Mouse (Mus musculus) lung, postnatal 0 days (tissue): ENCODE results near the gene Tmem156. TPM values are rescaled to one million over a fixed set of nuclear protein-coding genes. Genes with fewer than 3 reads are reported as not detected.
A peak's percentile ranks its signal among the peaks of the same experiment; 100 is the strongest.

Experiments used
- ATAC-seq: fragments of 200-750 bp; cut with Nextera tagmentation; 2 replicates; pipeline ENCODE4 v1.8.0; 2017; ENCODE audit warnings: moderate library complexity
- DNase-seq: peaks from one replicate; pipeline ENCODE4 v3.0.0-alpha.2; 2016; ENCODE audit warnings: low spot score
- H3K27ac ChIP-seq: fragments of 300-500 bp; sonication (generic); 2 replicates; pipeline ENCODE4 v1.5.1; 2014; ENCODE audit warnings: antibody characterized with exemption, mild to moderate bottlenecking, low read length, mixed read lengths
- H3K27me3 ChIP-seq: fragments of 300-500 bp; sonication (generic); replicated peaks from 2 replicates; pipeline ENCODE4 v1.6.1; 2014; ENCODE audit warnings: low read length, mixed read lengths; ENCODE audit not compliant: insufficient read depth
- H3K36me3 ChIP-seq: fragments of 300-500 bp; sonication (generic); 2 replicates; pipeline ENCODE4 v1.6.1; 2014; ENCODE audit warnings: low read length, mixed read lengths; ENCODE audit not compliant: insufficient read depth
- H3K4me1 ChIP-seq: fragments of 300-500 bp; sonication (generic); 2 replicates; pipeline ENCODE4 v1.6.1; 2014; ENCODE audit warnings: antibody characterized with exemption, low read depth, low read length, mixed read lengths; ENCODE audit not compliant: insufficient read depth
- H3K4me2 ChIP-seq: fragments of 300-500 bp; sonication (generic); replicated peaks from 2 replicates; pipeline ENCODE4 v1.6.1; 2014; ENCODE audit warnings: low read depth, mild to moderate bottlenecking, low read length, moderate library complexity, mixed read lengths
- H3K4me3 ChIP-seq: fragments of 300-500 bp; sonication (generic); 2 replicates; pipeline ENCODE4 v1.5.1; 2014; ENCODE audit warnings: low read depth, low read length
- H3K9ac ChIP-seq: fragments of 300-500 bp; sonication (generic); replicated peaks from 2 replicates; pipeline ENCODE4 v1.6.1; 2014; ENCODE audit warnings: low read depth, mild to moderate bottlenecking
- H3K9me3 ChIP-seq: fragments of 300-500 bp; sonication (generic); 2 replicates; pipeline ENCODE4 v1.6.1; 2016; ENCODE audit warnings: low read length, mixed read lengths
- CTCF ChIP-seq: IDR thresholded peaks from 2 replicates; pipeline ENCODE4 v1.5.1; 2016; ENCODE audit warnings: antibody characterized with exemption, mild to moderate bottlenecking
- EP300 ChIP-seq: IDR thresholded peaks from 2 replicates; pipeline ENCODE4 v1.6.1; 2016; ENCODE audit warnings: antibody characterized with exemption, mild to moderate bottlenecking, control low read depth
- WGBS: fragments of 180-500 bp; shearing (Covaris S2); extraction: QIAGEN DNeasy Blood & Tissue Kit; methylation state at CpG from one replicate; pipeline ENCODE4 v1.1.7; 2014; 5-methylcytosine and 5-hydroxymethylcytosine counted together
- polyA plus RNA-seq: library from polyadenylated mRNA; unstranded; fragments of >200 nt; fragmentation: Nextera tagmentation; extraction: Ambion mirVana; gene quantifications from 2 replicates; pipeline ENCODE4 v1.2.1, GENCODE M21; 2015

Gene Tmem156
- polyA plus RNA-seq, 1 experiment from 2014 or later = 1.9 TPM

GRCm38 (mm10) chr5:65046442-65047284 is 45.3 kb downstream of the Tmem156 start:
- Histone ChIP-seq H3K27me3 (no peaks in the 10 kb centered on the region), H3K36me3 (no peaks in the 10 kb centered on the region), H3K9ac (no peak overlapping the region), H3K27ac (no peak overlapping the region), H3K4me2 (no peak overlapping the region), H3K9me3 (no peaks in the 10 kb centered on the region), H3K4me1 (no peaks in the 10 kb centered on the region), H3K4me3 (no peak overlapping the region)
- ATAC-seq = no peak
- 59% methylated on average over 12 of the region's 12 CpGs for WGBS
- TF ChIP-seq EP300 (no peak), CTCF (no peak)
- DNase-seq = no peak

- H3K4me1 ChIP-seq = no peaks in the 10 kb centered on the region
- H3K9me3 ChIP-seq = no peaks in the 10 kb centered on the region
- 81% methylated on average over 6 of the region's 6 CpGs for WGBS
- no peaks in the 10 kb centered on the region for H3K27me3 ChIP-seq
- no peaks in the 10 kb centered on the region for H3K36me3 ChIP-seq
- no peak overlapping the region for H3K4me2 ChIP-seq
- no peak for ATAC-seq
- H3K4me3 ChIP-seq = no peak overlapping the region
- no peak for DNase-seq
- TF ChIP-seq EP300 = no peak
- no peak for TF ChIP-seq CTCF
- no peak overlapping the region for H3K27ac ChIP-seq
- no peak overlapping the region for H3K9ac ChIP-seq
Observed at GRCm38 (mm10) chr5:65045642-65046370, 46.1 kb downstream of the Tmem156 start.

GRCm38 (mm10) chr5:65043407-65043895 is 48.5 kb downstream of the Tmem156 start:
- Histone ChIP-seq H3K4me3 (no peak overlapping the region), H3K4me2 (no peak overlapping the region), H3K36me3 (no peaks in the 10 kb centered on the region), H3K9me3 (no peaks in the 10 kb centered on the region), H3K27ac (no peak overlapping the region), H3K27me3 (no peaks in the 10 kb centered on the region), H3K9ac (no peak overlapping the region), H3K4me1 (no peaks in the 10 kb centered on the region)
- WGBS = 57% methylated on average over 11 of the region's 11 CpGs
- TF ChIP-seq CTCF (no peak), EP300 (no peak)
- DNase-seq (no peak), ATAC-seq (no peak)

GRCm38 (mm10) chr5:65040463-65040862 is 51.5 kb downstream of the Tmem156 start:
- no peak overlapping the region for H3K4me3 ChIP-seq
- no peak overlapping the region for H3K4me2 ChIP-seq
- H3K27ac ChIP-seq = no peak overlapping the region
- TF ChIP-seq CTCF (peak; percentile 50), EP300 (no peak)
- H3K4me1 ChIP-seq = no peaks in the 10 kb centered on the region
- WGBS = 73% methylated on average over 5 of the region's 5 CpGs
- no peak for DNase-seq
- H3K36me3 ChIP-seq = no peaks in the 10 kb centered on the region; the same call in 1 of the 2 replicates
- no peak overlapping the region for H3K9ac ChIP-seq
- H3K27me3 ChIP-seq = no peaks in the 10 kb centered on the region
- no peaks in the 10 kb centered on the region for H3K9me3 ChIP-seq
- ATAC-seq = no peak

GRCm38 (mm10) chr5:65038811-65039571 is 52.9 kb downstream of the Tmem156 start:
- no peaks in the 10 kb centered on the region for H3K9me3 ChIP-seq
- peak; percentile 85 for ATAC-seq
- H3K4me1 ChIP-seq = no peaks in the 10 kb centered on the region
- peak; percentile 36; the same call in 1 of the 2 replicates for TF ChIP-seq EP300
- no peak for TF ChIP-seq CTCF
- no peak overlapping the region for H3K9ac ChIP-seq
- H3K36me3 ChIP-seq = no peaks in the 10 kb centered on the region; the same call in 1 of the 2 replicates
- H3K4me3 ChIP-seq = peak overlapping the region; percentile 12; the same call in 1 of the 2 replicates
- H3K27me3 ChIP-seq = no peaks in the 10 kb centered on the region
- H3K4me2 ChIP-seq = no peak overlapping the region
- DNase-seq = peak; percentile 75
- H3K27ac ChIP-seq = peak overlapping the region; percentile 72
- 53% methylated on average over 11 of the region's 11 CpGs for WGBS
